Mouse (Mus musculus) ZHBTc4 (cell line): ENCODE measurements at regions not wholly inside any gene's neighbourhood (a gene's known extent, or its start where the extent isn't known, plus 50 kb on each side); places are given as distances from the start of the nearest gene placed in this dataset.

ENCODE experiments used
- DNase-seq: peaks from one replicate; pipeline ENCODE4 v3.0.0-alpha.2; 2011; ENCODE audit warnings: low read depth, low spot score

DNA sequence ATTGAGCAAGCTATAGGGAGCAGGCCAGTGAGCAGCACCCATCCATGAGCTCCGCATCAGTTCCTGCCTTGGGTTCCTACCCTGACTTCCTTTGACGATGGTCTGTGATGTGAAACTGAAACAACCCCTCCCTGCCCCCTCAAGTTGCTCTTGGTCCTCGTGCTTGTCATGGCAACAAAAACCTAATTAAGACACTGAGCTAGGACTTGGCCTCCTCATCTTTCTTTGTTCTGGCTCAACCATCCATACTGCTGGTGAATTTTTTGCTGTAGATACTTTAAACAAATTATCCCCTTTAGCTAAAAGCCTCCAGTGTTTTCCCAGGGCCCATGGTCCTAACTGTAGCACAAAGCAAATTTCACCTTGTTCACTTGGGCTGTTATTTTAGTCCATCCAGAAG, 129.9 kb upstream of the Peli2 start:
- no peak for DNase-seq

DNA sequence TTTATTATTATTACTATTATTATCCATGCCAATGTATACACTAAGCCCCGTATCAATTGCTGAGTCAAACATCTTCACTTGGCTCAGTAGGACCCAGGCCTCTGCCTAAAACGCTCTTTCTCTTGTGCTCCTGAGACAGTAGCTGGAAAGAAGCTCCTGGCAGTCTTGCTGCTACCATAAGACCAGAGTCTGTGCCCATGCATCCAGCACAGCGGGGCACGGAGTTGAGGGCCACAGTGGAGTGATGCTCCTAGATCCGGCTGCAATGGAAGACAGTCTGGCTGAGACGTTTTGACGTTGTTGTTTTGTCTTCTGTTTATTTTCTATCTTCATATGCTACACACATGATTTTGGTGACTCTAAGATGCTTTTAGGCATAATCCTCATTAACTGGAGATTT, 129.1 kb upstream of the Peli2 start:
- no peak for DNase-seq

DNA sequence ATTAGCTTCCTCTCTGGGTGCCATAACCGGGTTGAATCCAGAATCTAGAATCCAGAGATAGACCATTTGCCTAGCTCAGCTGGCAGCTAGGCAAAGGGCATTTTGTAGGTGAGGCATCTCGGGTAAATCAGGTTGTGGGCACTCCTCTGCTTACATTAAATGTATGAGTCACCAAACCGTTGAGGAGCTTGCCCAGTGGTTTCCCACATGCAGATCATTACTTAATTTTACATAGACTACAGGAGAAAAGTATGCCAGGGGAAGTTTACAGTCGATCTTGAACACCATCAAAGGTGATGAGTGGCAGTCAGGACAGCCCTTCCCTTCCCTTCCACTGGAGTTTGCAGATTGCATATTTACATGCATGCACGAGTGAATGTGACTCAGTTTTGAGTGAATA, 128.5 kb upstream of the Peli2 start:
- no peak for DNase-seq

DNA sequence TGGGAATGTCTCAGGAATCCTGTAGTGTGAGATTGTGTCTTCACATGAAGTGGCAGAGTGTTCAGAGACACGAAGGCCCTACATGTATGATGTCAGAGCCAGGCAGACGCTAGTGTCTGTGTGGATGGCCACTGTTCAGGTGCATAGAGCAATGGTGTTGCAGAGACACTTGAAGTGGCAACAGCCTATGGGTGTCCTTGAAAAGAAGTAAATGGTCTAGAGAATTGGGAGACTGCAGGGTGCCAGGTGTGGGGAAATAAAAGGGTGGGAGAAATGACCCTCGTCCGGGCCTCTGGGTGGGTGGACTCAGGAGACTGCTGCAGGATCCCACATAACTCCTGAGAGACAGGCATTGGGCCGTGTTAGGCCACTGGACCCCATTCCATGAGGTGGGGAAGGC, 127.8 kb upstream of the Peli2 start:
- DNase-seq = no peak

DNA sequence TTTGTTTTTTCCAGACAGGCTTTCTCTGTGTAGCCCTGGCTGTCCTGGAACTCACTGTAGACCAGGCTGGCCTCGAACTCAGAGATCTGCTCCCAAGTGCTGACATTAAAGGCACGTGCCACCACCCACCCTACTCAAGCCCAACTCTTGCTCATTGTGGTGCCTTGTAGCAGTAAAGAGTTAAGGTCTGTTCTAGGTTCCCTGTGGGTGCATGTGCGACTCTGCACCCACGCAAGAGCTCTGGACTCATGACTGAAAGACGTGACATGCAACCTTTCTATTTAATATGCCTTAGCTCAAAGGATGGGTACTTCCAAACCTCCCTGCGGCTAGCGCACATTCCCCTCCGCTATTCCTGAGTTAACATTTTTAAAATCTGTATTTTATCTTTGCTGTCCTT, 121.7 kb upstream of the Peli2 start:
- DNase-seq = no peak

DNA sequence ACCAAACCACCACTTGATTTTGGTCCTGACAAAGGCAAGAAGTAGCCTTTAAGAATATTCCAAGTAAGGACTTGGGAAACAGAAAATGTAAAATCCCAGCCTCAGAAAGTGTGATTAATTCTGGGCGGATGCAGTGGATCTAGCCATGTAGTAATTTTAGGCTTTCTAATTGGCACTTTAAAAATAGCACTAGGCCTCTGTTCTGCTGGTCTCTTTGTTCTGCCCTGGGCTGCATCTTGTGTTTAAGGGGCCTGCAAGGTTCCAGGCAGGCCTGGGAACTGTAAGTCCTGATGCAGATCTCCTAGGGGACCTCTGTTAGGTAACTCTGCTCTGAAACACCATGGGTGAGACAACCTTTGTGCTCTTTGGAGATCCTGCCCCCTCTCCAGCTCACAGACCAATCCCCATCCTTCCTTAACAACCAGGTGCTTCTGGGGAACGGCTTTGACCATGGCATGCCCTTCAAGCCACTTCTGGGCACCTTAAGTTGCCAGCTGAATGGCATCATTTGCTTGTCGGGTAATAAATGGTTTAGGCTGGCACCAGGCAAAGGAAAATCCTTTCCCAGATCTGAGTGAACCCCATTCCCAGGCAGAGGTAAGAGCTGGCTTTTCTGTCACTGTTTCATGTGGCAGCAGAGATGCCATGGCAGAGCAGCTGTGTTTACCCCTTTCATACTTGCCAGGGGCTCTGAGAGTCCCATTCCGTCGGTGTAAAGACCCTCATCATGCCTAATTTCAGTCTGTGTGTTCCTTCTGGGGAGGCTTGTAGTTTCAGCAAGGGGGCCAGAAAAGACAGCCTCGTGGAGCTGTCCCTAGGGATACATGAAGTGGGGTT, 115.3 kb upstream of the Peli2 start:
- no peak for DNase-seq

DNA sequence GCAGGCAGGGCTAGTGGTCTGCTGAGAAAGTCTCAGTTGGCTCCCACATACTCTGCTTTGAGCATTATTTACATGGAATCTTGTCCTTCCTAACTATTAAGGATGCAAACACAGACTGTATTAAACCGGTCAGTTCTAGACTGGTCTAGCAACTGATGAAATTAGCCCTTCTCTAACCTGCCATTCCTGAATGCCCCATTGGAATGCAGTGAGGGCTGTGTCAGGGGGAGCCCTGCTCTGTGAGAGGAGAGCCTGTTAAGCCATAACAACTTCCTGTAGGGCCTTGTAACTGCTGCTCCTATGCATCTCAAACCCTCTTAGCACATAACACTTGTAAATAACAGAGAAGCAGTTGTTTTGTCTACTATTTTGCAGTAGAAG, 114.7 kb upstream of the Peli2 start:
- no peak for DNase-seq

DNA sequence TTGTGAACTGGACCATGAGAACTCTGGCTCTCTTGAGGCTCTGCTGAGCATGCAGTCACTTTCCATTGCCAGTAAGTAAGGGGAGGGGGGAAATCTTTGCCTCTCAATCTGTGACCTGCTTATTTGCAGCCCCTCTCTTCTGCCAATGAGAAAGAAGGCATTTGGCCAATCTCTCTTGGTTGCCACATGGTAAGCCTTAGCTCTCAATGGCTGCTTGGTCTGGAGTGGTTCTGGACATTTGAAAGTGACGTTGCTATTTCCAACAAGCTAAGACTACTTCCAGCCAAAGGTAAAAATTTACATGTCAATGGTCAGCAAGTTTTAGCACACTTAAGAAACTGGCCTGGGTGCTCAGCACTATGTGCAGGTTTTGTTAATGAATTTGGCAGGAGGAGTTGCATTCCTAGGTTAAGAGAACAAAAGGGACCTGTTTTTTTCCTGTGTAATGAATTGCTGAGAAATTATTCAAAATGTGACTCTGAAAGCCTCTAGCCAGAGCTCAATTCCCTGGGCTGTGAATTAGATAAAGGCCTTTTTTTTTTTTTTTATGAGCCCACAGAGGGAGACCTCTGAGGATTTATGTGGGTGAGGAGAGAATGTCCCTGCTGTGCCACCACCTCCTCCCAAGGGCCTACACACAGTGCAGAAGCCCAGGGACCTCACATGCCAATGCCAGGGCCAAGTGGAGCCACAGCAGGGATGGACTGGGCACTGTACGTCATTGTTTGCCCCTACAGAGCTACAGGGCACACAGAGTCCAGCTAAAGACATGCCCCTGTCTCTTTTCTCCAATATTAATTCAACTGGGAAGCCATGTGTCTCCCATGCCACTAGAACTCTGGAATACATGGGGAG, 108.0 kb upstream of the Peli2 start:
- peak; percentile 77 for DNase-seq

DNA sequence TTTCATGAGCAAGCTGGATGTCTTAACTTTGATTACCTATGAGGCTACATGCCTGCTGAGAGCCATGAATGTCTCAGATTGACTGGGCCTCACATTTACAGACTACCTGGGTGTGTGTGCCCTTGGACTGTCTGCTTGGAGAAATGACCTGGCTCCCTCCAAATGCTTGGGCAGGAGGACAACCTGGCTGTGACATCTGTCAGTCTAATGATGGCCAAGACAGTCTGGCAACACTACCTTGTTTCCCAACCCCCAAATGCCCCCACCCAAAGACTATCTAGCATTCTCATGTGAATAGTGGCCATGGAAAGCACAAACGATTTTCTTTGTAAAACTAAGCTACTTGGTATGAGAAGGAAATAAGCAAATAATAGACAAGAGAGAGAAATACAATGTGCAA, 107.2 kb upstream of the Peli2 start:
- no peak for DNase-seq

DNA sequence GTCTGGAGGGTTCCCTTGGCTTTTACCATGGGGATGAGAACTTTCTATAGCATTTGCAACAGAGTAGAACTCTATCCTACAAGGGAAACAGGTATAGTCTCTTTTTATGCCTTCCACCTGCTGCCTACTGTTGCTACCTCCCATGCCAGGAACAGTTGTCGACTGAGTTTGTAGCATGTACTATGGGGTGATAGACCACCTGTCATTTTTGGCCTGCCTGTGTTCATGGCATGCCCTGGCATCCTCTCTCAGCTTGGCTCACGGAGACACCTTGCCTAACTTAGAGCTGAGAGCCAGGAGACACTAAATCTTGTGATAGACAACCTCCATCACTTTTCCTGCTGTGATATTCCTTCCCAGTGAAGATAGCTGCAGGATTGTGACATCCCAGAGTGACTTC, 105.8 kb upstream of the Peli2 start:
- DNase-seq = no peak

DNA sequence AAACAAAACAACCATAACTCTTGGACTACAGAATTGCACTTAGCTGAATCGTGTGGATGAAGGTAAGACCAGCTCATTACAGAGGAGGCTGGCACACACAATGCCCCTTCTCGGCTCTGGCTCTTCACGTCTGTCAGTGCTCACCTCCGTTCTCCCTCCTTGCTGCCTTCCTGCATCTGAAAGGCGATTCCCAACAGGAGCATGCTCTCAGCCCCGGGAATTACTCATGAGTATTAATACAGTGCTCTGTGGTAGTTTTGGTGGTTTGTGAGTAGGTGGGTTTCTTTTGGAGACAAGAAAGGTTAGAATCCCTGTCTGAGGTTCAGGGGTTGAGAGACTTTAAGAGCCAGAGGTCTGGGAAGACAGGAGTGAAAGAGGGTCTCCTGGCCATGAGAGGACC, 102.7 kb upstream of the Peli2 start:
- DNase-seq = no peak

DNA sequence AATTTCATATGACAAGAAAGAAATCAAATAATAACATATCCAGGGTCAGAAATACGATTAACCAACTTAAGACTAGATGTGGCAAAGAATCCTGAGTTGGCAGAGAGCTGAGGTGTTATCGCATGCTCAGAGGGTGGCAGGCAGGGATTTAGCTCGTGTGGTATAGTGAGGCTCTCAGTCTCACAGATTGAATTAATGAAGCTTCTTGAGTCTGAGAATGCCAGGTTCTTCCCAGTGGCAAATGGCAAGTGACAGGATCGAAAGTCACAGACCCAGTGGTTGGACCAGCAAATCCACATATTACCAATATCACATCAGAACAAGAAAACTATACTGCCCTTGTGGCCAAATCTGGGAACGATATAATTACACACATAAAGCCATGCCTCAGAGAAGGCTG, 101.3 kb upstream of the Peli2 start:
- no peak for DNase-seq

DNA sequence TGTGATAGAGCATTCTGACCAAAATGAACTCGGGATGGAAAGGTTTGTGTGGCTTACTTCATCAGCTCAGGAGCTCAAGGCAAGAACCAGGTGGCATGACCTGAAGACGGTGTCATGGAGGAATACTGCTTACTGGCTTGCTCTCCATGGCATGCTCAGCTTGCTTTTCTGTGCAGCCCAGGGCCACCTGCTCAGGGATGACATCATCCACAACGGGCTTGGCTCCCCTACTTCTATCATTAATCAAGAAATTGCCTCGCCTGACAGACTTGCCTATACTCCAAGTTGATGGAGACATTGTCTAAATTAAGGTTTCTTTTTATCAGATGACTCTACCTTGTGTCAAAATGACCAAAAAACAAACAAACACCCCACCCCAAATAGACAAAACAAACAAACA, 98.4 kb upstream of the Peli2 start:
- no peak for DNase-seq

DNA sequence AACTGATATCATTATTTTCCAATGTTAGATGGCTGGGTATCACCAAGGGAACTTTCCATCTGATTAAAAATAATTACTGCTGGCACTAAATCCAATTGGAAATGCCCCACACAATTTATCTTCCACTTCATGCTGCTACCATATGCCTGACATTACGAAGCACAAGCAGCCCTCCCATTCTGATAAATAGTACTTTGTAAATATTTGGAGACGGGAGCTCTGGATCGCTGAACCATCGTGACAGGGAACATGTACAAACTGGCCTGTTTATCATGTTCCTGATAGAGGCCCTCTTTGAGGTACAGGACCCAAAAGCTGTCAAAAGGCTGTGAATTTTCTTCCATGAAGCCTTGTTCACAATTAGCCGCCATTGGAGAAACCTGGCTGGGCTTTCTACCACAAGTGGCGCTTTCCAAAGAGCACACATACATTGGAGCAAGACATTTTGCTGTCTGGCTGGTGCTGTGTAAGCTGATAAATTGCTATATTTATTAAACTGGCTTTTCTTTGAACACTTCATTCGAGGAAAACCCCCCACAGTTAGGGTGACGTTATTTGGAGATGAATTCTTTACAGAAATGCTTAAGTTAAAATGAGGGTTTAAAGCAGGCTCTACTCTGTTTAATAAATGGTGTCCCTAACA, 96.5 kb upstream of the Peli2 start:
- no peak for DNase-seq

DNA sequence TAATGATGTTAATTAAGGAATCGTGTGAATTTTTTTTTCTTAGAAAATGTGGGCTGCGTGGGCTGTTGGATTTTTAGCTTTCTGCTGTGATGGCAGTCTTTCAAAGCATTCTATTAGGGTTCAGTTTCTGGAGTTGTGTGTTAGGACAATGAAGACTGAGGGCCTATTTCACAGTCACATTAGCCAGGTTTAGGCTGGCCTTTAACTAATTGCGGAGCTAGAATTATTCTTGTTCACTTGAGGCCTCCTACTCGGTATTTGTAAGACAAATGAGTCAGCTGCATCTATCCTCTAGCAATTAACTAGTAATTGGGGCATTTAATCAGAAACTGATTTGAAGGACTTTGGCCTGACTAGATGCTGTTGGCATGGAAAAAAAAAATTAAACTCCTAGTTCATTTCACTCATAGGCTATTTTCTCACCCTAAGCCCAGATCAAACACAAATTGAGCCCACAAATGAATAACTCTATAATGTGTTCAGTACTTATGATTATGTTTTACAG, 81.3 kb upstream of the Peli2 start:
- DNase-seq = no peak

DNA sequence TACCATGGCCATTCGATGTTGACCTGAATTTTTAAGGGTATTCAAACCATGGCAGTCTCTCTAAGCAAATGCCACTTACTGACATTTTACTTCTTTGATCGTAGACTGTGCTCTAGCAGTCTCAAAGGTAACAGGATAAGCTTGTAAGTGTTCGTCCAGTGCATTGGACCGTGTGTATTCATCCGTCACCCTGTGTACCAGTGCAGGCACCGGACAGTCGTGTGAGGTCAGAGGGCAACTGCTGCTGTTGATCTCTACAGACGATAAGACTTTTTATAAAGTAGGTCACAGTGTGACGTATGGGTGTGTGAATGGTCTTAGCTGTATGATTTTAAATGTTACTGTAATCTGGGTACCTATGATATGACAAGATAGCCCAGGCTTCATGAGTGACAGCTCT, 74.5 kb upstream of the Peli2 start:
- DNase-seq = no peak

DNA sequence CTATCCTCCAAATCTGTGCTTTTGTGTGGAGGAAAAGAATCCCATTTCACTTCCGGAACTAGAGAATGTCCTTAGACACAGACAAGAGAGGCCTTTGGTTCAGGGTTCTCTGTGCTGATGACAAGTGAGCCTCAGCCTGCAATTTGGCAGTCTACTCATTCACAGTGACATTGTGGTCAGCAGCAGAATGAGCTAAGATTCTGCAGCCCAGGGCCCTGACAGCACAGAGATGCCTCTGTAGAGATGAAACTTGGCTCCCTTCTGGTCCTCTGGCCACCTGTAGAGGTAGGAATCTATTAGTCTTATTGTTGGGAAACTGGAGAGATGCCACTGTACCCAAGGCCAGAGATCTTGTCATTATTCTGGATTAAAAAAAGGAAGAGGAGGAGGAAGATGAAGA, 73.8 kb upstream of the Peli2 start:
- no peak for DNase-seq

DNA sequence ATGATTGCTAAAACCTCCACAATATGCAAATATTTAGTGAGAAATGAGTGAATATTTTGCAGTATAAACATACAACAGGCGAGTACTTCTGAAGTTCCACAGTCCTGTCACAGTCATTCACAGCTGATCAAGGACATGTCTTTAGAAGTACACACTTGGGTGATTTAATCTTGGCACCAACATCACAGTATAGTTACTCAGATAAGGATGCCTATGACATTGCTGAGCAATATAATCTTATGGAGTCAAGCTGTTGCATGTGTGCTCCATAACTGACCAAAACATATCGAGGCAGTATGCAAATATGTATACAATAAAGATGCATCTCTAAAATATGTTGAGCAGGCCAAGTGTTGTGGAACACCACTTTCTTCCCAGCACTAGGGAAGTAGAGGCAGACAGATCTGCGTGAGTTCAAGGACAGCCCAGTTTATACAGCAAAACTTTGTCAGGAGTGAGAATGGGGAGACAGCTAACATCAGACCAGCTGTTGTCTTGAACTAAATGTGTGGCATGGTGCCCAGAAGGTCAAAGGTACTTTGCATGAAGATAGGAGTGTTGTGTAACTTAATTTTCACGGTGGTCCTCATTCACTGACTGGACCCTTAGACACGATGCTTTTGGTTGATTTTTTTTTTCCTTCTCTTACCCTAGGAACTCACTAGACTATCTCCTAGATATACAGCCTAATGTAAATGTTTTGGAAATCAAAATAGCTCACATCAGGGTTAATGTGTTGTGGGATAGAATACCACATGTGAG, 70.7 kb upstream of the Peli2 start:
- no peak for DNase-seq

DNA sequence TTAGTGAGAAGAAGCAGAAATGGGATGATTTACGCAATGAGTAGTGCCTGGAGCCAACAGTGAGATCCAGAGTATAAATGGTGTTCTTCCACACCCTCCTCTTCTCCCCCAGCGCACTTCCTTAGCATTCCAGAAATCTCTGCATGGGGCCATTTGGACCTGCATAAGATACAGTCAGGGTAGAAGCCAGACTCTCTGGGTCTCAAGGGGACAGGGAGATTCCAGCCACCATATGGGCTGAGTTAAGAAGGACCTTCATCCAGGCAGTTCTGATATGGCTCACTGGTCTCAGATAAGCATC, 70.2 kb upstream of the Peli2 start:
- no peak for DNase-seq

DNA sequence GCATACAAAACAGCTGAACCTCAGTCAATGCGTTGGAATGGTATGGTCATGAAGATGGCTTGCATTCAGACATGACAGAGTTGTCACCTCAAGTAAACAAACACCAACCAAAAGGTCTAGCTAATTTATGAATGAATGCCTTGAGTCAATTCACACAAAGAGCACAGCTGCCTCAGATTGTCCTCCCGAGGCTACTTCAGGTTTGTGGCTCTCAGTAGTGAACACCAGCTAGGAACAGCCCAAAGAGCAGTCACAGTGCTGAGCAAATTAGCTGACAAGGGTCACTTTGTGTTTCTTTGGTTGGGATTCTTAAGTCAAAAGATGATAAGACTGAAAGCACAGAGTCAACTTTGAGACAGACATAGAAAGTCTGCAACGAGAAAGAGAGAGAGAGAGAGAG, 68.7 kb upstream of the Peli2 start:
- peak; percentile 17 for DNase-seq

DNA sequence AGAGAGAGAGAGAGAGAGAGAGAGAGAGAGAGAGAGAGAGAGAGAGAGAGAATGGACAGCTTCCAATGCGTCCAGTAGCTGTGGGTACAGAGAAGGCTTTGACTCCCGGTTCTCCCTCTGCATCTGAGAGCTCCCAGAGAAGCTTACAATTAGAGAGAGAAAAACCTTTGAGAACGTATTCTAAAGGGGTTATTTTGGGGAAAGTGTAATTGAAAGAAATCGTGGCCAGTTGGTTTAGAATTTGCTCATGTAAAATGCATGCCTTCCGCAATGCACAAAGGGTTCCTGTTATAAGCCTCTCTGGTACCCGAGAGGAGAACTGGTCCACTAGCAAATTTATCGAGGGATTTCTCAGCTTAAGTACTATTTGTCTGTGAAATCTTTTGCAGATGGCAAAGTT, 68.2 kb upstream of the Peli2 start:
- no peak for DNase-seq

DNA sequence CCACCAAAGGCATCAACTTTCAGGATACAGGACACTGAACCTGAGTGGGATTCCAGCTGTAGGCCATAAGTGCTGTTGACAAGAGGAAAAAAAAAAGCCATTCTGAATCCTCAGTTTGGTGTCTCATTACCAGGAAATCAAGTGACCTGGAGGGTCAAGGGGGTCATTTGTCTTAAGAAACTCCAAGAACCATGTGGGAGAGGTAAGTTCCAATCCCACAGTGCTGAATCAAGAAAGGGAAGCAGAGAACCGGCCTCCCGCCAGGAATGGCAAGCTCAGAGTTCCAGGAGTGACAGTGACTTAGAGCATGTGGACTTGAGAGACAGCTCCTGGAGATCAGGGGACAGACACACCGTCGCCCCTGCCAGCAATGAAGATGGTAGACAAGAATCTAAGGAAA, 67.5 kb upstream of the Peli2 start:
- no peak for DNase-seq
